Mouse (Mus musculus): ENCODE measurements around the gene Mrpl9. TPM values are rescaled to one million over a fixed set of nuclear protein-coding genes. Genes with fewer than 3 reads are reported as not detected.

Mrpl9 gene
- 42.2 and 42.7 TPM in 2 replicates for polyA plus RNA-seq (2015; fragmentation: Nextera tagmentation; extraction: Ambion mirVana)

GRCm38 (mm10) chr3:94442951-94443596 lies at the start of gene Mrpl9:
Mrpl9 (plus strand) TSS chr3:94443318.

GRCm38 (mm10) chr3:94398217-94398616 lies 44.9 kb upstream of the Mrpl9 start, which contains the start of gene Lingo4:
Lingo4 (plus strand) TSS chr3:94398517.

GRCm38 (mm10) chr3:94413031-94413679 lies 30.0 kb upstream of the Mrpl9 start, which contains the start of gene Tdrkh:
Tdrkh (plus strand) TSS chr3:94413273.

GRCm38 (mm10) chr3:94443597-94443964 lies 463 bp downstream of the Mrpl9 start, which contains the start of gene Oaz3:
Oaz3 (minus strand) TSS chr3:94443915.

GRCm38 (mm10) chr3:94477981-94478422 lies 34.9 kb downstream of the Mrpl9 start, which contains the start of gene Celf3:
Celf3 (plus strand) TSS chr3:94478295.

GRCm38 (mm10) chr3:94480291-94480884 lies 37.3 kb downstream of the Mrpl9 start, which contains the start of gene Riiad1:
Riiad1 (minus strand) TSS chr3:94480341.

Other genes starting within 250 kb of the Mrpl9 start
- gene Gm5286, start 246.6 kb upstream of the Mrpl9 start, polyA plus RNA-seq (2015; fragmentation: Nextera tagmentation; extraction: Ambion mirVana) = not detected in 2 replicates
- not detected in 2 replicates for gene Gm4778, start 179.3 kb upstream of the Mrpl9 start, polyA plus RNA-seq (2015; fragmentation: Nextera tagmentation; extraction: Ambion mirVana)
- 3.1 TPM in 2 replicates for gene Them4, start 133.2 kb upstream of the Mrpl9 start, polyA plus RNA-seq (2015; fragmentation: Nextera tagmentation; extraction: Ambion mirVana)
- gene Them5, start 101.2 kb upstream of the Mrpl9 start, polyA plus RNA-seq (2015; fragmentation: Nextera tagmentation; extraction: Ambion mirVana) = not detected in 2 replicates
- gene C2cd4d, start 80.9 kb upstream of the Mrpl9 start, polyA plus RNA-seq (2015; fragmentation: Nextera tagmentation; extraction: Ambion mirVana) = 0.08 and 0.52 TPM in 2 replicates
- 0.61 and 0.90 TPM in 2 replicates for gene Rorc, start 70.5 kb upstream of the Mrpl9 start, polyA plus RNA-seq (2015; fragmentation: Nextera tagmentation; extraction: Ambion mirVana)
- 0.37 and 0.92 TPM in 2 replicates for gene Lingo4, start 44.8 kb upstream of the Mrpl9 start, polyA plus RNA-seq (2015; fragmentation: Nextera tagmentation; extraction: Ambion mirVana)
- 3.7 and 4.8 TPM in 2 replicates for gene Tdrkh, start 30.0 kb upstream of the Mrpl9 start, polyA plus RNA-seq (2015; fragmentation: Nextera tagmentation; extraction: Ambion mirVana)
- gene Oaz3, start 597 bp downstream of the Mrpl9 start, polyA plus RNA-seq (2015; fragmentation: Nextera tagmentation; extraction: Ambion mirVana) = 0.31 and 0.35 TPM in 2 replicates
- 0.98 and 1.0 TPM in 2 replicates for gene Celf3, start 35.0 kb downstream of the Mrpl9 start, polyA plus RNA-seq (2015; fragmentation: Nextera tagmentation; extraction: Ambion mirVana)
- 0.40 and 1.5 TPM in 2 replicates for gene Riiad1, start 37.0 kb downstream of the Mrpl9 start, polyA plus RNA-seq (2015; fragmentation: Nextera tagmentation; extraction: Ambion mirVana)
- 17.0 and 19.4 TPM in 2 replicates for gene Snx27, start 139.4 kb downstream of the Mrpl9 start, polyA plus RNA-seq (2015; fragmentation: Nextera tagmentation; extraction: Ambion mirVana)
- gene Gm10972, start 199.8 kb downstream of the Mrpl9 start, polyA plus RNA-seq (2015; fragmentation: Nextera tagmentation; extraction: Ambion mirVana) = not detected in 2 replicates
- 2.7 and 3.2 TPM in 2 replicates for gene Tuft1, start 215.6 kb downstream of the Mrpl9 start, polyA plus RNA-seq (2015; fragmentation: Nextera tagmentation; extraction: Ambion mirVana)

Measured in spleen, postnatal 0 days (tissue).